Mouse (Mus musculus) hindbrain, postnatal 0 days (tissue): ENCODE data around the gene Pck2. TPM values are rescaled to one million over a fixed set of nuclear protein-coding genes. Genes with fewer than 3 reads are reported as not detected.
A peak's percentile ranks its signal among the peaks of the same experiment; 100 is the strongest.

ENCODE experiments used
- ATAC-seq: fragments of 200-750 bp; cut with Nextera tagmentation; 2 replicates; pipeline ENCODE4 v1.8.0; 2017; ENCODE audit warnings: mild to moderate bottlenecking, moderate TSS enrichment, moderate library complexity
- DNase-seq: peaks from one replicate; pipeline ENCODE4 v3.0.0-alpha.2; 2015; ENCODE audit warnings: low spot score
- H3K27ac ChIP-seq: fragments of 300-500 bp; sonication (generic); 2 replicates; pipeline ENCODE4 v1.5.1; 2014; ENCODE audit warnings: mild to moderate bottlenecking
- H3K27me3 ChIP-seq: fragments of 300-500 bp; sonication (generic); 2 replicates; pipeline ENCODE4 v1.6.1; 2014; ENCODE audit warnings: low read length, mixed read lengths; ENCODE audit not compliant: insufficient read depth
- H3K36me3 ChIP-seq: fragments of 300-500 bp; sonication (generic); 2 replicates; pipeline ENCODE4 v1.6.1; 2014; ENCODE audit warnings: low read length, mixed read lengths; ENCODE audit not compliant: insufficient read depth
- H3K4me1 ChIP-seq: fragments of 300-500 bp; sonication (generic); 2 replicates; pipeline ENCODE4 v1.6.1; 2014; ENCODE audit warnings: antibody characterized with exemption, low read length, mixed read lengths; ENCODE audit not compliant: insufficient read depth
- H3K4me2 ChIP-seq: fragments of 300-500 bp; sonication (generic); 2 replicates; pipeline ENCODE4 v1.6.1; 2014; ENCODE audit warnings: low read depth, mild to moderate bottlenecking, low read length, moderate library complexity, mixed read lengths
- H3K4me3 ChIP-seq: fragments of 300-500 bp; sonication (generic); 2 replicates; pipeline ENCODE4 v1.5.1; 2014; ENCODE audit warnings: low read length
- H3K9ac ChIP-seq: fragments of 300-500 bp; sonication (generic); replicated peaks from 2 replicates; pipeline ENCODE4 v1.6.1; 2014; ENCODE audit warnings: mild to moderate bottlenecking, low read length, moderate library complexity, mixed read lengths
- H3K9me3 ChIP-seq: fragments of 300-500 bp; sonication (generic); 2 replicates; pipeline ENCODE4 v1.6.1; 2016; ENCODE audit warnings: low read length, mixed read lengths
- CTCF ChIP-seq: IDR thresholded peaks from 2 replicates; pipeline ENCODE4 v1.5.1; 2016; ENCODE audit warnings: antibody characterized with exemption, control low read depth, low read depth
- WGBS: fragments of 180-500 bp; shearing (Covaris S2); extraction: QIAGEN DNeasy Blood & Tissue Kit; methylation state at CpG from one replicate; pipeline ENCODE4 v1.1.7; 2014; 5-methylcytosine and 5-hydroxymethylcytosine counted together
- polyA plus RNA-seq: library from polyadenylated mRNA; unstranded; fragments of >200 nt; fragmentation: Nextera tagmentation; extraction: Ambion mirVana; gene quantifications from 2 replicates; pipeline ENCODE4 v1.2.1, GENCODE M21; 2015
- total RNA-seq: library from RNA; depleted of rRNA; stranded (reverse); fragments of >200 nt; gene quantifications from 2 replicates; pipeline ENCODE4 v1.2.3, GENCODE M21; 2014

The Pck2 gene
- total and polyA plus RNA-seq, 2 experiments from 2014 or later, result 19.9 to 30.5 TPM

- peak within 1 kb of the TSS; percentile 67 for H3K9ac ChIP-seq
- 0% methylated on average over 27 of the region's 27 CpGs for WGBS
Observed at GRCm38 (mm10) chr14:55559799-55560201, 19.7 kb downstream of the Pck2 start, which contains the start of gene Dcaf11. Gene Dcaf11 (plus strand): TSS chr14:55560006.

GRCm38 (mm10) chr14:55560202-55561073 lies 20.4 kb downstream of the Pck2 start, which contains the start of gene A730061H03Rik:
Gene A730061H03Rik (minus strand): TSS chr14:55560406.
- DNase-seq (peak; percentile 99), ATAC-seq (peak; percentile 97)
- under 1% methylated on average over 51 of the region's 51 CpGs for WGBS
- TF ChIP-seq CTCF, result peak; percentile 36
- Histone ChIP-seq H3K36me3 (peaks cover 17% of the 10 kb centered on the region), H3K4me3 (peak within 1 kb of the TSS; percentile 60), H3K4me2 (peak within 1 kb of the TSS; percentile 97), H3K4me1 (peaks cover 15% of the 10 kb centered on the region), H3K27ac (peak within 1 kb of the TSS; percentile 99), H3K9ac (peak within 1 kb of the TSS; percentile 67), H3K9me3 (no peaks in the 10 kb centered on the region), H3K27me3 (no peaks in the 10 kb centered on the region)

More at GRCm38 (mm10) chr14:55559799-55560201, 19.7 kb downstream of the Pck2 start, which contains the start of gene Dcaf11:
- peaks cover 12% of the 10 kb centered on the region for H3K36me3 ChIP-seq
- ATAC-seq (peak; percentile 75), DNase-seq (peak; percentile 97)
- TF ChIP-seq CTCF, result peak; percentile 55
- peak within 1 kb of the TSS; percentile 97 for H3K4me2 ChIP-seq
- no peaks in the 10 kb centered on the region for H3K27me3 ChIP-seq
- peaks cover 15% of the 10 kb centered on the region for H3K4me1 ChIP-seq
- H3K9me3 ChIP-seq, result no peaks in the 10 kb centered on the region
- H3K27ac ChIP-seq, result peak within 1 kb of the TSS; percentile 99
- peak within 1 kb of the TSS; percentile 60 for H3K4me3 ChIP-seq

- H3K27me3 ChIP-seq, result no peaks in the 10 kb centered on the region
- peaks cover 15% of the 10 kb centered on the region for H3K4me1 ChIP-seq
- peak overlapping the region; percentile 97 for H3K4me2 ChIP-seq
- no peak for ATAC-seq
- WGBS, result 88% methylated on average over 10 of the region's 10 CpGs
- no peak for TF ChIP-seq CTCF
- H3K27ac ChIP-seq, result no peak overlapping the region
- no peaks in the 10 kb centered on the region for H3K9me3 ChIP-seq
- H3K9ac ChIP-seq, result peak overlapping the region; percentile 64; the same call in 1 of the 2 replicates
- H3K36me3 ChIP-seq, result peaks cover 31% of the 10 kb centered on the region
- no peak for DNase-seq
- H3K4me3 ChIP-seq, result no peak overlapping the region
Observed at GRCm38 (mm10) chr14:55561860-55562259, 21.8 kb downstream of the Pck2 start.

- Histone ChIP-seq H3K27me3 (no peaks in the 10 kb centered on the region), H3K4me2 (no peak overlapping the region), H3K27ac (no peak overlapping the region), H3K36me3 (peaks cover 45% of the 10 kb centered on the region), H3K4me1 (peaks cover 15% of the 10 kb centered on the region), H3K4me3 (no peak overlapping the region), H3K9me3 (no peaks in the 10 kb centered on the region), H3K9ac (no peak overlapping the region)
- 92% methylated on average over 11 of the region's 11 CpGs for WGBS
- DNase-seq (no peak), ATAC-seq (no peak)
- TF ChIP-seq CTCF, result no peak
Observed at GRCm38 (mm10) chr14:55563249-55563648, 23.2 kb downstream of the Pck2 start.

GRCm38 (mm10) chr14:55565748-55566147 lies 25.7 kb downstream of the Pck2 start:
- Histone ChIP-seq H3K4me2 (no peak overlapping the region), H3K27ac (no peak overlapping the region), H3K9ac (no peak overlapping the region), H3K27me3 (no peaks in the 10 kb centered on the region), H3K4me1 (peaks cover 15% of the 10 kb centered on the region), H3K9me3 (no peaks in the 10 kb centered on the region), H3K4me3 (no peak overlapping the region), H3K36me3 (peaks cover 61% of the 10 kb centered on the region)
- TF ChIP-seq CTCF, result 0 out of 2 replicates have a peak, but pooled peaks have one; percentile 21
- ATAC-seq, result no peak
- WGBS, result 76% methylated on average over 3 of the region's 3 CpGs
- no peak for DNase-seq

GRCm38 (mm10) chr14:55567496-55567895 lies 27.4 kb downstream of the Pck2 start:
- 94% methylated on average over 3 of the region's 3 CpGs for WGBS
- H3K9ac ChIP-seq, result no peak overlapping the region
- no peaks in the 10 kb centered on the region for H3K9me3 ChIP-seq
- H3K27ac ChIP-seq, result no peak overlapping the region
- H3K4me1 ChIP-seq, result no peaks in the 10 kb centered on the region
- no peak overlapping the region for H3K4me3 ChIP-seq
- ATAC-seq, result no peak
- peaks cover 61% of the 10 kb centered on the region for H3K36me3 ChIP-seq
- H3K27me3 ChIP-seq, result no peaks in the 10 kb centered on the region
- no peak overlapping the region for H3K4me2 ChIP-seq
- DNase-seq, result no peak
- TF ChIP-seq CTCF, result no peak

GRCm38 (mm10) chr14:55570588-55570987 lies 30.5 kb downstream of the Pck2 start:
- Histone ChIP-seq H3K4me2 (no peak overlapping the region), H3K36me3 (peaks cover 43% of the 10 kb centered on the region), H3K27me3 (no peaks in the 10 kb centered on the region), H3K9me3 (no peaks in the 10 kb centered on the region), H3K4me3 (no peak overlapping the region), H3K9ac (no peak overlapping the region), H3K4me1 (no peaks in the 10 kb centered on the region), H3K27ac (no peak overlapping the region)
- DNase-seq (no peak), ATAC-seq (no peak)
- TF ChIP-seq CTCF, result no peak
- 94% methylated on average over 2 of the region's 2 CpGs for WGBS
